Mouse (Mus musculus) forebrain, embryonic 13.5 days (tissue): ENCODE data around the gene Cyp1a2. TPM values are rescaled to one million over a fixed set of nuclear protein-coding genes. Genes with fewer than 3 reads are reported as not detected.
"Not testable (repeated sequence)": the region's sequence is repeated elsewhere in the genome, so short reads cannot be mapped to it uniquely, and the experiment has no call there.

ENCODE experiments used
- ATAC-seq: fragments of 200-750 bp; cut with Nextera tagmentation; 2 replicates; pipeline ENCODE4 v1.8.0; 2017
- H3K27ac ChIP-seq: fragments of 300-500 bp; sonication (generic); 2 replicates; pipeline ENCODE4 v1.5.1; 2015; ENCODE audit warnings: inconsistent platforms, mild to moderate bottlenecking, moderate library complexity
- H3K27me3 ChIP-seq: fragments of 300-500 bp; sonication (generic); 2 replicates; pipeline ENCODE4 v1.6.1; 2015; ENCODE audit warnings: mild to moderate bottlenecking, inconsistent platforms
- H3K36me3 ChIP-seq: fragments of 300-500 bp; sonication (generic); 2 replicates; pipeline ENCODE4 v1.6.1; 2015; ENCODE audit warnings: mild to moderate bottlenecking, inconsistent platforms; ENCODE audit not compliant: poor library complexity, severe bottlenecking
- H3K4me1 ChIP-seq: fragments of 300-500 bp; sonication (generic); 2 replicates; pipeline ENCODE4 v1.6.1; 2015; ENCODE audit warnings: inconsistent platforms
- H3K4me2 ChIP-seq: fragments of 300-500 bp; sonication (generic); 2 replicates; pipeline ENCODE4 v1.6.1; 2015; ENCODE audit warnings: inconsistent platforms, mild to moderate bottlenecking, moderate library complexity
- H3K4me3 ChIP-seq: fragments of 300-500 bp; sonication (generic); 2 replicates; pipeline ENCODE4 v1.5.1; 2015; ENCODE audit warnings: mild to moderate bottlenecking, inconsistent platforms
- H3K9ac ChIP-seq: fragments of 300-500 bp; sonication (generic); 2 replicates; pipeline ENCODE4 v1.6.1; 2015; ENCODE audit warnings: mild to moderate bottlenecking, inconsistent platforms
- H3K9me3 ChIP-seq: fragments of 300-500 bp; sonication (generic); replicated peaks from 2 replicates; pipeline ENCODE4 v1.6.1; 2016; ENCODE audit warnings: inconsistent platforms
- WGBS: fragments of 180-500 bp; shearing (Covaris S2); methylation state at CpG from one replicate; pipeline ENCODE4 v1.1.7; 2015; 5-methylcytosine and 5-hydroxymethylcytosine counted together
- polyA plus RNA-seq: library from polyadenylated mRNA; unstranded; fragments of >200 nt; fragmentation: Nextera tagmentation; extraction: Ambion mirVana; gene quantifications from 2 replicates; pipeline ENCODE4 v1.2.1, GENCODE M21; 2015

Gene Cyp1a2
- not detected in 2 replicates for polyA plus RNA-seq

DNA sequence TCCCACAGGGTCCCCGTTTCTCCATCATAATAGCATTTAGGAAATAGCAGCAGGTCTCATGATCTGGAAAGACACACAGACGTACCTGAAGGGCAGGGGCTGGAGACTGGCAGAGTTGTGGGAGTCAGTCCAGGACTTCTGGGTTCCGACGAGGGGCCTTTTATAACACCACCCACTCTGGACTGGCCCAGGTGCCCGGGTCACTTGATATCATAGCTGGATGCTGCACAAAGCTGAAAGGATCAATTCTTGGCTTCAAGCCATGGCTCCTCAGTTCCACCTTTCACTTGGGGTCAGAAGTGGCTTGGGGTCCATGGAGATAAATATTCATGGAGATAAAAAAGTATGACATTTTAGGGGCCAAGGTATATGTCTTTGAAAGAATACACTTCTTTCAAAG lies at the start of gene Cyp1a2:
TSS of gene Cyp1a2 (minus strand) at position 184 of the 400 bp plus-strand sequence.
- Histone ChIP-seq H3K4me1 (no peaks in the 10 kb centered on the region), H3K27ac (no peak within 1 kb of the TSS), H3K9me3 (no peaks in the 10 kb centered on the region), H3K27me3 (no peaks in the 10 kb centered on the region), H3K4me2 (no peak within 1 kb of the TSS), H3K4me3 (no peak within 1 kb of the TSS), H3K36me3 (no peaks in the 10 kb centered on the region), H3K9ac (no peak within 1 kb of the TSS)
- WGBS = 83% methylated on average over 5 of the region's 5 CpGs
- ATAC-seq = no peak

DNA sequence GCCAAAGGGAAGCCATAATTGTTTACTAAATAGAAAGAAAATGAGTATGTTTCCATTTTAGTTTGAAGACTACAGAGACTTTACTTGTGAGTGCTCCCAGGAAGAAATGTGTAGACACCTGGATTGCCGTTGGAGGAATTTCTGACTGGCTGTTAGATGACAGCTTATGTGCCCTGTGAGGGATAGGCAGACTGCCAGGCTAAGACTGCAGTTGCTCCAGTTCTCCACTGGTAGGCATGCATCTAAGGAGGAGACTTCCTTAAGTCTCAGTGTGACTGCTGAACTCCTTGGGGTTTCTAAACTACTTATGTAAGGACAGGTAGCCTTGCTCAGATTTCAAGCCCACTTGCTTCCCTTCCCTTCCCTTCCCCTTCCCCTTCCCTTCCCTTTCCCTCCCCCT lies 44.8 kb upstream of the Cyp1a2 start:
- H3K4me3 ChIP-seq = no peak overlapping the region
- no peaks in the 10 kb centered on the region for H3K4me1 ChIP-seq
- no peak overlapping the region for H3K4me2 ChIP-seq
- no peak overlapping the region for H3K27ac ChIP-seq
- no peak overlapping the region for H3K9ac ChIP-seq
- no peaks in the 10 kb centered on the region for H3K27me3 ChIP-seq
- WGBS = 100% methylated on average over 1 of the region's 1 CpGs
- no peaks in the 10 kb centered on the region for H3K9me3 ChIP-seq
- H3K36me3 ChIP-seq = peaks cover 57% of the 10 kb centered on the region
- ATAC-seq = no peak

DNA sequence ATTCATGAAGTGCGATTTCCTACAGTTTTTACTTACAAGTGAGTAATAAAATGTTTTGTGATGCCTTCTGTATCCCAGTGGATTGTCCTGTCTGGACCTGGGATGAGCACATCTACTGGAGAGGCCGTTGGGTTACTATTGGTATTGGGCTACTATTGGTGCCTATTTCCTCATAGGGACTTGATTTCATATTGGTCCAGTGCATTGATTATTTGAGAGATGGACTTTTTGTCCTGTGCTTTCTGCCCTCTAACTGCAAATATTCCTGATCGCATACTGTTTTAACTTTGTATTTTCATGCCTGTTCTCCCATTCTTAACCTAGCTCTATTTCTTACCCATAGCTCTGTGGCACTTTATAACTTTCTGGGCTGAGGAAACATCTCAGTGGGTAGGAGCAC lies 41.2 kb upstream of the Cyp1a2 start:
- no peak for ATAC-seq
- H3K4me3 ChIP-seq = no peak overlapping the region
- H3K27ac ChIP-seq = no peak overlapping the region
- H3K27me3 ChIP-seq = no peaks in the 10 kb centered on the region
- no peak overlapping the region for H3K4me2 ChIP-seq
- H3K9me3 ChIP-seq = no peaks in the 10 kb centered on the region
- 98% methylated on average over 3 of the region's 3 CpGs for WGBS
- no peak overlapping the region for H3K9ac ChIP-seq
- H3K36me3 ChIP-seq = peaks cover 59% of the 10 kb centered on the region
- no peaks in the 10 kb centered on the region for H3K4me1 ChIP-seq

DNA sequence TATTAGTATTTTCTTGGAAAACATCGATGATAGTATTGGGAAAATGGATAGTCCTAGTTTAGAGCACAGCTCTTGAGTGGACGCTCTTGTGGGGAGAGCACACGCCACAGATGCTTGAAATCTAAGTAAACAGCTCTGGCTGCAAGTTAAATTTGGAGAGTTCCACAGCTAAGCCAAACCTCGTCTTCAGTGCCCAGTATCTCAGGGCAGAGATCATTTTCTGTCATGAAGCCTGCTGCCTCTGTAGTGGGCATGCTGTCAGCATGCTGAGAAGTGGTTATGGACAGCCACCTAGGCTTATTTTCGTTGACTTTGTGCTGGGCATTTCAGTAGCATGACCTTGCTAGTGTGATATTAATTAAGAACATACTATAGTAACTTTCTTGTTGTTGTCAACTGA lies 40.3 kb upstream of the Cyp1a2 start:
- Histone ChIP-seq H3K9ac (no peak overlapping the region), H3K27me3 (no peaks in the 10 kb centered on the region), H3K9me3 (no peaks in the 10 kb centered on the region), H3K27ac (no peak overlapping the region), H3K4me2 (no peak overlapping the region), H3K36me3 (peaks cover 55% of the 10 kb centered on the region), H3K4me3 (no peak overlapping the region), H3K4me1 (no peaks in the 10 kb centered on the region)
- ATAC-seq = no peak
- 92% methylated on average over 5 of the region's 5 CpGs for WGBS

DNA sequence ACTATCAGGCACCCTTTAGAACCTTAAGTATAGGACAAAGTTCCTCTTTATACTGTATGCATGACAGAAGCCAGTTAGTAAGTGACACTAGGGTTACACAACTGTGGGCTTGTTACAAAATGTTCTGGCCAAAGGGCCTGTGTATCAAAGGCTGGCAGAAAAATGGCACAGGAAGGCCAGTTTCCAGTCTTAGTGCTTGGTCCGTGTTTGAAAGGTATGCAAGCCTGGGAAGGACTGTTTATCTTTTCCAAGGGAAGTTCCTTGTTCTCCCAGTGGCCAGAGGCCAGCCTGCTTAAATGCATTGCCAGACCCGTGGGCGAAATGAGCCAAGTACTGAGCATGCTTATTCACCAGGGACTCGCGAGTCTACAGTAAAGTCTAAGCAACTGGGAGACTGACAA lies 39.8 kb upstream of the Cyp1a2 start:
- H3K9me3 ChIP-seq = no peaks in the 10 kb centered on the region
- H3K27ac ChIP-seq = no peak overlapping the region
- H3K27me3 ChIP-seq = no peaks in the 10 kb centered on the region
- no peaks in the 10 kb centered on the region for H3K4me1 ChIP-seq
- H3K36me3 ChIP-seq = peaks cover 58% of the 10 kb centered on the region
- 81% methylated on average over 5 of the region's 5 CpGs for WGBS
- ATAC-seq = no peak
- H3K9ac ChIP-seq = no peak overlapping the region
- no peak overlapping the region for H3K4me2 ChIP-seq
- no peak overlapping the region for H3K4me3 ChIP-seq

DNA sequence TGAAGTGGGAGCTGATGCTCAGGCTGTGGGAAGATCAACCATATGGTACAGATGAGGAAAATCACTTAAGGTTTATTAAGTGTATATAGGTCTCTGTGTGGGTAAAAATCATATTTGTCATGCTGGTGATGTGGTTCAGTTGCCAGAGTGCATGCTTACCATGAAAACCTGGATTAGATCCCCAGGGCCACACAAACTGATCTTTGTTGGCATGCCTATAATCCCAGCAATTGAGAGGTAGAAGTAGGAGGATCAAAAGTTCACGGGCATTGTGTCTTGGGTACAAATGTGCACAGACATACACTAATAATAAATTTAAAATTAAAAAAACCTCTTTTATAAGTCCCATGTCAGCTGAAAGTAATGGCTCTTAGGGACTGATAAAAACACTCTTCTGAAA lies 38.9 kb upstream of the Cyp1a2 start:
- H3K27ac ChIP-seq = no peak overlapping the region
- peaks cover 58% of the 10 kb centered on the region for H3K36me3 ChIP-seq
- H3K4me3 ChIP-seq = no peak overlapping the region
- no peaks in the 10 kb centered on the region for H3K4me1 ChIP-seq
- no peaks in the 10 kb centered on the region for H3K9me3 ChIP-seq
- H3K4me2 ChIP-seq = no peak overlapping the region
- WGBS = 94% methylated on average over 1 of the region's 1 CpGs
- H3K9ac ChIP-seq = no peak overlapping the region
- no peak for ATAC-seq
- H3K27me3 ChIP-seq = no peaks in the 10 kb centered on the region

DNA sequence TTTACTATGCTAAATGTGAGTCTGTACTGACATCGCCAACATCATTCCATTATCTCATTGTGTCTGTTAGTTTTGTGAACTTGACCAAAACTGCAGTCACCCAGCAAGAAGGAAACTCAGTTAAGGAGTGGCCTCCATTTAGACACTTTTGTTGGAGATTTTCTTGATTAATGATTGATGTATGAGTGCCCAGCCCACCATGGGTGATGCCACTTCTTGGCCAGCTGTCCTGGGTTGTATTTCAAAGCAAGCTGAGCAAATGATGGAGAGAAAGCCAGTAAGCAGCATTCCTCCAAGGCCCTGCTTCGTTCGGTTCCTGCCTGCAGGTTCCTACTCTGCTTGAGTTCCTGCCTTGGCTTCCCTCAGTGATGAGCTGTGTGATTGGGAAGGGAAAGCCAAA lies 37.2 kb upstream of the Cyp1a2 start:
- 96% methylated on average over 3 of the region's 3 CpGs for WGBS
- no peaks in the 10 kb centered on the region for H3K27me3 ChIP-seq
- H3K4me3 ChIP-seq = no peak overlapping the region
- ATAC-seq = no peak
- H3K4me2 ChIP-seq = no peak overlapping the region
- no peaks in the 10 kb centered on the region for H3K9me3 ChIP-seq
- no peaks in the 10 kb centered on the region for H3K4me1 ChIP-seq
- no peak overlapping the region for H3K27ac ChIP-seq
- H3K9ac ChIP-seq = no peak overlapping the region
- H3K36me3 ChIP-seq = peaks cover 57% of the 10 kb centered on the region

DNA sequence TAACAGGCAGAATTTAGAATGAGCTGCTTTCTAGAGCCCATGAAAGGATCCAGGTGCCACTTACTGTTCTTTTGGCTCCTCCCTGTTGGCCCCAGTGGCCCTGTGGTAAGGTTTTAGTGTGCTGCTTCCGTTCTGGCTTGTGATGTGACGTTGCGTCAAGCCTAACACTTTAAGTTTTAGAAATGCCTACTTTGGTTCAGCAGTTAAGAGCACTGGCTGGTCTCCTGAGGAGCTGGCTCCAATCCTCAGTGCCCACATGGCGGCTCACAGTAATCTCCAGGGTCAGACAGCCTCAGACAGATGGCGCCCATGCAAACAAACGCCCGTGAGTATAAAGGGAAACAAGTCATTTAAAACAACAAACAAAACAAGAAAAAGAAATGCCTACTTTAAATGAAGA lies 34.9 kb upstream of the Cyp1a2 start:
- Histone ChIP-seq H3K9me3 (no peaks in the 10 kb centered on the region), H3K36me3 (peaks cover 71% of the 10 kb centered on the region), H3K9ac (no peak overlapping the region), H3K4me3 (no peak overlapping the region), H3K4me2 (no peak overlapping the region), H3K27me3 (no peaks in the 10 kb centered on the region), H3K4me1 (no peaks in the 10 kb centered on the region), H3K27ac (no peak overlapping the region)
- 81% methylated on average over 7 of the region's 7 CpGs for WGBS
- ATAC-seq = no peak

DNA sequence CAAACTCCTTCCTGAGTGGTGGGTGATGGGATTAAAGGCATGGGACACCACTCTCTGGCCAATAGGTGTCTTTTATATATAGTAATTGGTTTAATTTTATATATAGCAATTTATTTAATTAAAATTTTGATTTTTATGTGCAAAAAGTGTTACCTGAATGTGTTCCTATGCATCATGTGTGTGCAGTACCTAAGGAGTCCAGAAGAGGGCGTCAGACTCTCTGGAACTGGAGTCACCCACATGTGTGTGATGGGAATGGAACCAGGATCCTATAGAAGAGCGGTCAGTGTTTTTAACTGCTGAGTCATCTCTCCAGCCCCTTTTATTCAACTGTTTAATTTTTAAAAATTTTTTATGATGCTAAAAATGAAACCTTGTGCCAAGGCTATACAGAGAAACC lies 28.7 kb upstream of the Cyp1a2 start:
- H3K9ac ChIP-seq = no peak overlapping the region
- peaks cover 52% of the 10 kb centered on the region for H3K36me3 ChIP-seq
- H3K27me3 ChIP-seq = no peaks in the 10 kb centered on the region
- ATAC-seq = no peak
- H3K4me1 ChIP-seq = peaks cover 17% of the 10 kb centered on the region
- no peak overlapping the region for H3K4me3 ChIP-seq
- H3K4me2 ChIP-seq = no peak overlapping the region
- no peaks in the 10 kb centered on the region for H3K9me3 ChIP-seq
- H3K27ac ChIP-seq = no peak overlapping the region
- WGBS = 76% methylated on average over 2 of the region's 2 CpGs

DNA sequence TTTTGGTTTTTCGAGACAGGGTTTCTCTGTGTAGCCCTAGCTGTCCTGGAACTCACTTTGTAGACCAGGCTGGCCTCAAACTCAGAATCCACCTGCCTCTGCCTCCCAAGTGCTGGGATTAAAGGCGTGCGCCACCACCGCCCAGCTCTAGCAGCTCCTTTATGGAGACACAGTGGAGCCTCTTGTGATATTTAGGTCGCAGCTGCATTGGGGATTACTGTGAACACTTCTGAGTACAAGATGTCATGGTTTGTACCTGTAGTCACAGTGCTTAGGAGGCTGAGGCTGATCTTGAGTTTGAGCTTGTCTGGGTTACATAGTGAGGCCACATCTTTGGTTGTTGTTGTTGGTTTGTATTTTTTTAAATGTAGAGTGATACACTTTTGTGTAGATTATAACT lies 26.7 kb upstream of the Cyp1a2 start:
- 94% methylated on average over 5 of the region's 5 CpGs for WGBS
- not testable (repeated sequence) for H3K27me3 ChIP-seq, H3K4me3 ChIP-seq, H3K9ac ChIP-seq, H3K27ac ChIP-seq, ATAC-seq, H3K4me2 ChIP-seq, H3K9me3 ChIP-seq
- Histone ChIP-seq H3K36me3 (peaks cover 34% of the 10 kb centered on the region), H3K4me1 (peaks cover 17% of the 10 kb centered on the region)

DNA sequence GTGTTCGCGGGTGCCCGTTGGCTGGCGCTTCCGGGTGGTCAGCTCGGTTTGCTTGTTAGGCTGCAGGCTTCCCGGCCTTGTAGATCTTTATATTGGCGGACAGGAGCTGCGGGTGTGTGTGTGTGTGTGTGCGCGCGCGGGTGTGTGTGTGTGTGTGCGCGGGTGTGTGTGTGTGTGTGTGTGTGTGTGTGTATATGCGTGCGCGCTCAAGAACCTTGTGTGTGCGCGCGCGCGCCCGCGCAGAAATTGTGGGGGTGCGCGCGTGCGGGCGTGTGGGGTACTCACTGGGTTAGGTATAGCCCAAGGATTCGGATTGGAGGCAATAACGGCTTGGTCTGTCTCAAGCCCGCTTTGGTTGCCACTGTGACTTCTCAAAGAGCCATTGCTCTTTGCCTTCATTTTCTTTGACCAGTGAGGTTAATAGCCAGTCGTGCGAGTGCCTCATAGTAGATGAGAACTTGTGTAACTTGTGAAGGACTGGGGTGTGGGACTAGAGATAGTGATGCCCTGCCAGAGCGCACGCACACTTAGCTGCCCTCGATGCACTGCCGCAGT lies 25.3 kb upstream of the Cyp1a2 start:
- Histone ChIP-seq H3K27ac (peak overlapping the region; percentile 79), H3K27me3 (no peaks in the 10 kb centered on the region), H3K9ac (peak overlapping the region; percentile 90), H3K4me1 (peaks cover 17% of the 10 kb centered on the region), H3K36me3 (peaks cover 20% of the 10 kb centered on the region), H3K4me2 (peak overlapping the region; percentile 70), H3K4me3 (peak overlapping the region; percentile 94), H3K9me3 (no peaks in the 10 kb centered on the region)
- 6% methylated on average over 38 of the region's 39 CpGs for WGBS
- peak; percentile 74 for ATAC-seq

DNA sequence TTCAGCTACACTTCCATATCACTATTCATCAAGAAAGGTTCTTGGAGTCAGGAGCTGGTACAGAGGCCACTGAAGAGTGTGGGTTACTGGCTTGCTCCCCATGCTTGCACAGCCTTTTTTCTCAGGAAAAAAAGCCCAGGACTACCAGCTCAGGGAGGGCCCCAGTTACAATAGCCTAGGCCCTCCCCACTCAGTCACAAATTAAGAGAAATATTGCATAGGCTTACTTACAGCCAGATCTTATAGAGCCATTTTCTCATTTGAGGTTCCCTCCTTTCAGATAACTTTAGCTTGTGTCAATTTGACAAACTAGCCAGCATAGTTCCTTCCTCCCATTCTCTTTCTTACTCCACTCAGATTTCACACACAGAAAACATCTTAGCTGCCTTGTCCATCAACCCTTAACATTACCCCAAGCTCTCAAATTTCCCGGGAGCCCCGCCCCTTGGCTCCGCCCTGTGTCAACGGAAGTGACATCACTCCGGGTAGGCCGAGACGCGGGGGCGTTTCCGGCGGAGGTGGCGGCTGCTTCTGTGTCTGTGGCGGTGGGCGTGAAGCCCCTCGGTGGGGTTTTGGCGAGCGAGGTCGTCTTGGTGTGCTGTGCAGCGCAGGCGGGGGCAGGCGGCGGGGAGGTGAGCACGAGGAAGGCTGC lies 24.7 kb upstream of the Cyp1a2 start, which contains the start of gene Edc3:
TSS of gene Edc3 (plus strand) at position 473 of the 652 bp plus-strand sequence.
- Histone ChIP-seq H3K9me3 (no peaks in the 10 kb centered on the region), H3K4me1 (peaks cover 17% of the 10 kb centered on the region), H3K36me3 (peaks cover 15% of the 10 kb centered on the region), H3K27ac (peak within 1 kb of the TSS; percentile 79), H3K27me3 (no peaks in the 10 kb centered on the region), H3K4me2 (peak within 1 kb of the TSS; percentile 70), H3K9ac (peak within 1 kb of the TSS; percentile 90), H3K4me3 (peak within 1 kb of the TSS; percentile 94)
- peak; percentile 95 for ATAC-seq
- WGBS = under 1% methylated on average over 23 of the region's 23 CpGs

DNA sequence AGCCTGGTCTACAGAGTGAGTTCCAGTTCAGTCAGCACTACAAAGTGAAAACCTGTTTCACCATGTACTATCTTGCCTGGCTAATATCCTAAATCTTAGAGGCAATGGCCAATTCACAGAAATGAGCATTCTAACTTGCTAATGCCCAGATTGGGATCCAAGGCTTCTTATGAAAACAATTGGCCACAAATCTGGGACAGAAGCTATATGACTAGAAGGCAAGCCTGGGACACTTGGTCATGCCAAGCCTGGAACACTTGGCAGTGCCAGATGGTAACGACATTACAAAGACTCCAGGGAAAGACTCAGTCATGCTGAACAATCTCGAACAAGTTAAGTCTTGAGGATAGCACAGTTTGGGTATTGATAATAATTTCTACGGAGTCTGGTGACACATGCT lies 23.0 kb upstream of the Cyp1a2 start:
- H3K27ac ChIP-seq = no peak overlapping the region
- no peaks in the 10 kb centered on the region for H3K36me3 ChIP-seq
- ATAC-seq = no peak
- WGBS = 89% methylated on average over 3 of the region's 3 CpGs
- H3K4me3 ChIP-seq = no peak overlapping the region
- H3K9ac ChIP-seq = no peak overlapping the region
- no peak overlapping the region for H3K4me2 ChIP-seq
- H3K9me3 ChIP-seq = no peaks in the 10 kb centered on the region
- H3K4me1 ChIP-seq = peaks cover 17% of the 10 kb centered on the region
- H3K27me3 ChIP-seq = no peaks in the 10 kb centered on the region
